Mouse (Mus musculus): ENCODE measurements around the gene Stab1.

DNA sequence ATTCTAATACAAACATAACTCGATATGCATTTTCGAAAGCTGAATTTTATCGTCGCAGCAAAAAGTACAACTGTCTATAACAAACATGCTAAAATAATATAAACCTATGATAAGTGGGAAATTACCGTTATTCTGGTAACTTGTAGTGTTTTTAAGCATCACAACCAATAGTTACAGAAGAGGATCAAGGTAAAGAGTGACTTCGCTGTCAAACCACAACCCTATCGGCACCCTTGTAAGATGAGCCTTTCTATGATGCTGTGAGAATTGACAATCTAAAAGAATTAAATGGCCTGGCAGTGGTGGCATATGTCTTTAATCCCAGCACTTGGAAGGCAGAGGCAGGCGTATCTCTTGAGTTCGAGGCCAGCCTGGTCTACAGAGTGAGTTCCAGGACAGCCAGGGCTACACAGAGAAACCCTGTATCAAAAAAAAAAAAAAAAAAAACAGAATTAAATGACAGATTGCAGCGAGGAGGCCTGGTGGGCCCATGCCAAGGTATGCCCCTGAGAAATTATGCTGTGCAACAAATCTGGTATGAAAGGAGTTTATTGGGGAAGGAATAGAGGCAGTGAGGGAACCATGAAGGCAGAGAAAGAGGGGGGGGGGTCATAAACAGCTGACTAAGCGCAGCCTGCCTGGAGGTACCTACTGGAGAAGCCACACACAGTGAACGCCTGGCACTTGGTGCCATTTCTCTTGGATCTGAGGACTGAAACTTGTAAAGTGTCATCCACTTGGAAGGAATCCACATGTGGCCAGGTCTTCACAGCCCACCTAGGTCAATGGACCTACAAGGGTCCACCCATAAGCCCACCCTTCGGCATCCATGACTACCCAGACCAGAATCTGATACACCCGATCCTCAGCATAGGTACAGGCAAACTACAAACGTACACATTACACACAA, 38.9 kb downstream of the Stab1 start:
- TF ChIP-seq CTCF (IDR thresholded peaks at IDR 0.05; ENCODE audit: low read depth, low read length), result no peak
- TF ChIP-seq POLR2AphosphoS5 (IDR thresholded peaks at IDR 0.05; ENCODE audit: insufficient replicate concordance, low read depth, low read length), result no peak
- no peak for TF ChIP-seq GATA1 (IDR thresholded peaks at IDR 0.05; ENCODE audit: borderline replicate concordance, low read length)

All from G1E (cell line).